Mouse (Mus musculus): ENCODE results near the gene Nod2. TPM values are rescaled to one million over a fixed set of nuclear protein-coding genes. Genes with fewer than 3 reads are reported as not detected.

Gene Nod2
- polyA plus RNA-seq, 2 experiments, result 0.18 to 0.59 TPM

DNA sequence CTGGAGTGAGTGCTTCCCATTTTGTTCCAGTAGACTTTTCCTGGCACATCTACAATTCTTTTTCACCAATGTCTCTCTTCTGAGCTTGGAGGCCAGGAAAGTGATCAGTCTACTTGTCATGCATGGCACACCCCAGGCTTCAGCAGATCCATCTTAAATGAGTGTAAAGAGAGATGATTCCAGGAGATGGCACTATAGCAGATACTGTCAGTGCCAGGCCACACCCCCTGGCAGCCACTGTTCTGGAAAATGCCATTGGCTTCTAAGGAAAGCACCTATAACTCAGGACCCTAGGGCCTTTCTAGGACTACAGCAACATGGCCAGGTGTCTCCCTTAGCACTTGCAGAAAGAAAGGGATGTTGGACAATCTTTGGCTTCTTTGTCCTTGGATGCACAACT, 16.0 kb upstream of the Nod2 start:
- no peak for ATAC-seq (ENCODE audit: low FRiP score, low read depth)
- DNase-seq (ENCODE audit: low spot score), result no peak
- Histone ChIP-seq H3K27ac (replicated peaks; ENCODE audit: low read depth, low read length) (no peak overlapping the region), H3K27me3 (ENCODE audit: control insufficient read depth, insufficient read depth, low read length) (0 out of 2 replicates have a peak, but pooled peaks cover 6% of the 10 kb centered on the region), H3K4me3 (replicated peaks; ENCODE audit: low read length) (no peak overlapping the region), H3K4me1 (ENCODE audit: control insufficient read depth, insufficient read depth, low read length) (peaks cover 9% of the 10 kb centered on the region), H3K9me3 (ENCODE audit: control insufficient read depth, low read length) (no peaks in the 10 kb centered on the region), H3K36me3 (ENCODE audit: control insufficient read depth, insufficient read depth, low read length) (no peaks in the 10 kb centered on the region), H3K9ac (ENCODE audit: low read depth, low read length, severe bottlenecking) (no peak overlapping the region), H3K4me2 (replicated peaks; ENCODE audit: low read depth, low read length, severe bottlenecking) (no peak overlapping the region)
- no peak for TF ChIP-seq POLR2A (IDR thresholded peaks at IDR 0.05; ENCODE audit: borderline replicate concordance, extremely low read depth, insufficient read depth, insufficient read length)

DNA sequence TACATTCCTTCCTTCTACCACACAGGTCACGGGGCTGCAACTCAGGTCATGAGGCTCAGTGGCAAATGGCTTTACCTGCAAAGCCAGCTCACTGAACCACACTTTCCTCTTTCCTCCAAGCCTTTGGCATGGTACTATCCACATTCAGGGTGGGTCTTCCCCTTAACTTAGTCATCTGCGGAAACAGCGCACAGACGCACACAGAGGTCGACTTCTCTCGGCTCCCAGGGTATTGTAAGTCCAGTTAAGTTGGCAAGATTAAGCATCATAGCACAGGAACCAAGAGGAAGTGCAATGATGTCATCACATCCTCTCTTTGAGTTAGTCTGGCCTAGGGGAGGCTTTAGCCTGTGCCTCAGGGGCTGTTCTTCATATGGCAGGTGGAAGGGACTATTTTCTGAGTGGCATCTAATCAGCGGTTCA, 13.8 kb upstream of the Nod2 start:
- no peak for TF ChIP-seq POLR2A (IDR thresholded peaks at IDR 0.05; ENCODE audit: borderline replicate concordance, extremely low read depth, insufficient read depth, insufficient read length)
- WGBS, result 74% methylated on average over 7 of the region's 7 CpGs
- no peak overlapping the region for H3K9ac ChIP-seq (ENCODE audit: low read depth, low read length, severe bottlenecking)
- no peak overlapping the region for H3K27ac ChIP-seq (replicated peaks; ENCODE audit: low read depth, low read length)
- no peak overlapping the region for H3K4me2 ChIP-seq (replicated peaks; ENCODE audit: low read depth, low read length, severe bottlenecking)
- no peaks in the 10 kb centered on the region for H3K9me3 ChIP-seq (ENCODE audit: control insufficient read depth, low read length)
- H3K36me3 ChIP-seq (ENCODE audit: control insufficient read depth, insufficient read depth, low read length), result no peaks in the 10 kb centered on the region
- no peak overlapping the region for H3K4me3 ChIP-seq (replicated peaks; ENCODE audit: low read length)
- ATAC-seq (ENCODE audit: low FRiP score, low read depth) (no peak), DNase-seq (ENCODE audit: low spot score) (no peak)
- 0 out of 2 replicates have a peak, but pooled peaks cover 5% of the 10 kb centered on the region for H3K27me3 ChIP-seq (ENCODE audit: control insufficient read depth, insufficient read depth, low read length)
- H3K4me1 ChIP-seq (ENCODE audit: control insufficient read depth, insufficient read depth, low read length), result peaks cover 1% of the 10 kb centered on the region; the same call in 1 of the 2 replicates

DNA sequence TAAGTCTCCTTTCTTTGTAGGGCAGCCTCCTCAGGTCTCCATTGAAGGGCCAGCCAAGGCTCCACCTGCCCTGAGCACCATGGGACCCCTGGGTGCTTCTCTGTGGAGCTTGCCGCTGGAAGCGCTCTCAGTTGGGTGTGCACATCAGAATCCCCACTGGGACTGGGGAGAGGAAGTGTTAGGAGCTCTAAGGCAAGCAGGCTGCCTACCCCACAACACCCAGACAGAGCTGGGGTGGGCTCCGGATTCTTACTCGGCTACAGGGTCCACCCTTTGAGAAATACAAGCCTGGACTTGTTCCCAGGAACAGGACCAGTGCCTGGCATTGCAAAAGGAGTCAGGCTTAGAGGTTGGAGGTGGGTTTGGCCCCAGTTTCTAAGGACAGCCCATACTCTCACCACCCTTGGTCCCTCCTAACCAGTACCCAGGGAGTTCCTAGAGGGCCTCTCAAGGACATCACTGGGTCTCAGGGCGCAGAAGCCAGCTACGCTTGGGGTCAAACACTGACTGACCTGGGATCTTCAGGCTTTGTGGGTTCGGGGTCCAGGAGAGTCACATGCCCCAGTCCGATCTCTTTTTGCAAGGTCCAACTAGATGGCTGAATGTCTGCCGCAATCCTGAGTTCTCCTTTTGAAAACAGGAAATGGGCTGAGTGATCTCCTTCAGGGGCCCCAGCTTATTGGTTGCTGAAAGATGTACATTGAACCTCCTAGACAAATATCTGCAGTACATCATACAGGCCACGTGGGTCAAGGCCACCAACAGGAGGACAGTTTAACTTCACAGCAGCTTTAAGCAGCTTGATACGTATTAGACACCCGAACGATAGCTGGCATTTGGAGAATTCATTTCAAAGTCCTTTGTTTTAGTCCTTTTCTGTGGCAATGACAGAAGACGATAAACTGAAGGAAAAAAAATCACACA, 11.4 kb upstream of the Nod2 start, which contains the start of gene Snx20:
TSS of gene Snx20 (minus strand) at position 655 of the 924 bp plus-strand sequence.
- H3K9ac ChIP-seq (ENCODE audit: low read depth, low read length, severe bottlenecking), result no peak within 1 kb of the TSS
- ATAC-seq (ENCODE audit: low FRiP score, low read depth) (no peak), DNase-seq (ENCODE audit: low spot score) (no peak)
- no peak within 1 kb of the TSS; the same call in 1 of the 2 replicates for H3K4me2 ChIP-seq (replicated peaks; ENCODE audit: low read depth, low read length, severe bottlenecking)
- H3K4me3 ChIP-seq (replicated peaks; ENCODE audit: low read length), result no peak within 1 kb of the TSS
- H3K27me3 ChIP-seq (ENCODE audit: control insufficient read depth, insufficient read depth, low read length), result no peaks in the 10 kb centered on the region
- H3K4me1 ChIP-seq (ENCODE audit: control insufficient read depth, insufficient read depth, low read length), result no peaks in the 10 kb centered on the region
- no peak within 1 kb of the TSS for H3K27ac ChIP-seq (replicated peaks; ENCODE audit: low read depth, low read length)
- TF ChIP-seq POLR2A (IDR thresholded peaks at IDR 0.05; ENCODE audit: borderline replicate concordance, extremely low read depth, insufficient read depth, insufficient read length), result no peak
- no peaks in the 10 kb centered on the region for H3K36me3 ChIP-seq (ENCODE audit: control insufficient read depth, insufficient read depth, low read length)
- no peaks in the 10 kb centered on the region for H3K9me3 ChIP-seq (ENCODE audit: control insufficient read depth, low read length)
- 79% methylated on average over 14 of the region's 14 CpGs for WGBS

DNA sequence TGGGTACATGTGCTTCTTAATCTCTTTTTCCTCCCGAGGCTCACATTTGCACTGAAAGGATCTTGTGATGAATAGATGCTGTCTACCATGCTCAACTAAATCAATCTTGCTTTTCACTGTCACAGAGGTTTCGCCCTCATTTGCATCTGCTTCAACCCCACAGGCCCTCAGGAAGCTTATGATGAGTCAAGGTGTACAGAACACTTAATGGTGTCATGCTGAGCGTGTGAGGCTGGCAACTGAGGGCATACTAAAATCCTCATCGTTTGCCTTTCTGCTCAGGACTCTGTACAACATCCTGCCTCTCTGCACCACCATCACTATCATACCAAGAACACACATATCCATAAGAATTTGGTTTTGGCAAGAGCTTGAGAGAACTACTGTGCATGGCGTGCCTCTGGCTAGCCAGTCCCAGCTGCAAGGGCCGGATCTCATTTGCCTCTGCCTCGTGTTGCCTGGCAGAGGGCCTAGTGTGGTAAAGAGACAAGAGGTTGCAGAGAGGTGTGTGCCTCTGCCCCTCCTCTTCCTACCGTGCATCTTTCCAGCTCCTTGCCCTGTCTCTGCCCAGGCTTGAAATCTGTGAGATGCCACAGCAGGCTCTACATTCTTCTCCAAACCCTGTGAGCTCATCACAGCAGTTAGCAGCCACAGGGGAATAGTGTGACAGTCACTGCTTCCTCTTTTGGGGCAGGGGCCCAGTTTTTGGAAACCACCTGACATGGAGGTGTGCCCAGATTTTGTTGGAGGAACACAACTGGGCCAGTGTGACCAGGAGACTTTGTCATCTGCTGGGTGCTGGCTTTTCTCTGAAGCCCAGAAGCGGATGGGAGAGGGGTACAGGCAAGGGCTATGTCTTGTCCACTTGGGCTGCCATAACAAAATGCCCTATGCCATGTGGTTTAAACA, 9.8 kb upstream of the Nod2 start:
- ATAC-seq (ENCODE audit: low FRiP score, low read depth) (no peak), DNase-seq (ENCODE audit: low spot score) (no peak)
- no peak for TF ChIP-seq POLR2A (IDR thresholded peaks at IDR 0.05; ENCODE audit: borderline replicate concordance, extremely low read depth, insufficient read depth, insufficient read length)
- H3K4me2 ChIP-seq (replicated peaks; ENCODE audit: low read depth, low read length, severe bottlenecking), result no peak overlapping the region
- no peak overlapping the region for H3K4me3 ChIP-seq (replicated peaks; ENCODE audit: low read length)
- no peaks in the 10 kb centered on the region for H3K4me1 ChIP-seq (ENCODE audit: control insufficient read depth, insufficient read depth, low read length)
- 73% methylated on average over 9 of the region's 9 CpGs for WGBS
- no peak overlapping the region for H3K9ac ChIP-seq (ENCODE audit: low read depth, low read length, severe bottlenecking)
- H3K27me3 ChIP-seq (ENCODE audit: control insufficient read depth, insufficient read depth, low read length), result no peaks in the 10 kb centered on the region
- H3K36me3 ChIP-seq (ENCODE audit: control insufficient read depth, insufficient read depth, low read length), result no peaks in the 10 kb centered on the region
- H3K9me3 ChIP-seq (ENCODE audit: control insufficient read depth, low read length), result no peaks in the 10 kb centered on the region
- H3K27ac ChIP-seq (replicated peaks; ENCODE audit: low read depth, low read length), result no peak overlapping the region

DNA sequence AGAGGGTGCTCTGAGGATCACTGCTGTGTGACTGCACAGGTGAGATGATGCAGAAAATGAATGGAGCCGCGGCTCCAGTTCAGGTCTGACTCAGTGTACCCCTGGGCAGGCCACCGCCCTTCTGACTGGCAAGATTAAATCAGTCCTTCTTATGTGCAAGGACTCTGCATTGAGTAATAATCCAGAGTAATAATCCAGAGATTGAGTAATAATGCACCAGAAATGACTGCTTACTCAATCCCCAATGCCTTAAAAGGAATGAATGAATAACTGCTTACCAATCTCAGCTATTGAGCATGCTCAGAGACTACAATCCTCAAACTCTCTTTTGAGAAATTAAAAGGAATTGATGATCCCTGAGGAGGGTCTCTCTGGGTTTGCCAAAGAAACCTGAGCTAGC, 8.2 kb upstream of the Nod2 start:
- H3K27ac ChIP-seq (replicated peaks; ENCODE audit: low read depth, low read length), result no peak overlapping the region
- no peaks in the 10 kb centered on the region for H3K4me1 ChIP-seq (ENCODE audit: control insufficient read depth, insufficient read depth, low read length)
- ATAC-seq (ENCODE audit: low FRiP score, low read depth), result no peak
- no peak overlapping the region for H3K9ac ChIP-seq (ENCODE audit: low read depth, low read length, severe bottlenecking)
- 95% methylated on average over 3 of the region's 3 CpGs for WGBS
- no peaks in the 10 kb centered on the region for H3K9me3 ChIP-seq (ENCODE audit: control insufficient read depth, low read length)
- no peaks in the 10 kb centered on the region for H3K27me3 ChIP-seq (ENCODE audit: control insufficient read depth, insufficient read depth, low read length)
- no peak overlapping the region for H3K4me2 ChIP-seq (replicated peaks; ENCODE audit: low read depth, low read length, severe bottlenecking)
- H3K36me3 ChIP-seq (ENCODE audit: control insufficient read depth, insufficient read depth, low read length), result no peaks in the 10 kb centered on the region
- DNase-seq (ENCODE audit: low spot score), result no peak
- no peak for TF ChIP-seq POLR2A (IDR thresholded peaks at IDR 0.05; ENCODE audit: borderline replicate concordance, extremely low read depth, insufficient read depth, insufficient read length)
- no peak overlapping the region for H3K4me3 ChIP-seq (replicated peaks; ENCODE audit: low read length)
